Mouse (Mus musculus): ENCODE measurements around the gene Wfdc9. TPM values are rescaled to one million over a fixed set of nuclear protein-coding genes. Genes with fewer than 3 reads are reported as not detected.
"Not testable (repeated sequence)": the region's sequence is repeated elsewhere in the genome, so short reads cannot be mapped to it uniquely, and the experiment has no call there.

Gene Wfdc9
- polyA plus RNA-seq, 1 experiment: 0.48 TPM

DNA sequence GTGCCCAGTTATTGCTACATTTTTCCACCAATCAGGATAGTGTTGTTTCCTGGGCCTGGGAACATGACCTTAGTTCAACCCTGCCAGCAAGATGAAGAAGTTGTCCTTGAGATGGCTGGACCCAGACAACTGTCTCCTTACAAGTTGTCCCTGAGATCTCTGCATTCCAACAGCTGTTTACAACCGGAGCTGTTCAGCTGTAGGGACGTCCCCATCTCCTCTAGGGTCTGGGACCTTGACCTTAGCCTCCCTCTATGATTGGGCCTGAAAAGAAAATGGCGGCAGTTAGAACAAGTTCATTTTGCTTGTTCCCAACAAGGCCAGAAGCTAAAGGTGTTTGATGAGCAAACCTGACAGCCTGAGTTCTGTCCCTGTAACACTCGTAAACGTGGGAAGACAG lies 37.3 kb downstream of the Wfdc9 start:
- TF ChIP-seq POLR2A (IDR thresholded peaks at IDR 0.05; ENCODE audit: control insufficient read depth, low read depth, low read length) (no peak), CTCF (IDR thresholded peaks at IDR 0.05; ENCODE audit: control insufficient read depth, insufficient read depth, insufficient replicate concordance, low read depth, low read length) (no peak)
- H3K27me3 ChIP-seq (ENCODE audit: control insufficient read depth, insufficient read depth, low read length): no peaks in the 10 kb centered on the region

DNA sequence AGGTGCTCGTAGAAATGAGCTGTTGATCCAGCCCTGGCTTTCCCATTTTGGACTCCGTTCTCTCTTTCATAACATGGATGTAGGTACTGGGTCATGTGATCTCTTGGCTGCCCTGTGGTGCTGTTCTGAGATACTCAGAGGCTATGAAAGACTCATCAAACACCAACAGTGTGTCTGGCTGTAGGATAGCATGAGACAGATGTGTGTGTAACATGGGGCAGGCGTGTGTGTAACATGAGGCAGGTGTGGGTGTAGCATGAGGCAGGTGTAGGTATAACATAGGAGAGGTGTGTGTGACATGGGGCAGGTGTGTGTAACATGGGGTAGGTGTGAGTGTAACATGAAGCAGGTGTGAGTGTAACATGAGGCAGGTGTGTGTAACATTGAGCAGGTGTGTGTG lies 41.0 kb downstream of the Wfdc9 start:
- Histone ChIP-seq H3K27me3 (ENCODE audit: control insufficient read depth, insufficient read depth, low read length) (no peaks in the 10 kb centered on the region), H3K4me1 (ENCODE audit: control insufficient read depth, insufficient read depth, low read length) (no peaks in the 10 kb centered on the region), H3K27ac (ENCODE audit: control insufficient read depth, insufficient read depth, low read depth, low read length) (no peak overlapping the region), H3K36me3 (ENCODE audit: control insufficient read depth, insufficient read depth, low read length) (no peaks in the 10 kb centered on the region), H3K4me3 (ENCODE audit: control insufficient read depth, low read depth, low read length) (no peak overlapping the region)
- TF ChIP-seq CTCF (IDR thresholded peaks at IDR 0.05; ENCODE audit: control insufficient read depth, insufficient read depth, insufficient replicate concordance, low read depth, low read length) (no peak), POLR2A (IDR thresholded peaks at IDR 0.05; ENCODE audit: control insufficient read depth, low read depth, low read length) (no peak)

More for the DNA sequence above, 37.3 kb downstream of the Wfdc9 start:
- Histone ChIP-seq H3K36me3 (ENCODE audit: control insufficient read depth, insufficient read depth, low read length) (no peaks in the 10 kb centered on the region), H3K4me1 (ENCODE audit: control insufficient read depth, insufficient read depth, low read length) (no peaks in the 10 kb centered on the region), H3K27ac (ENCODE audit: control insufficient read depth, insufficient read depth, low read depth, low read length) (no peak overlapping the region), H3K4me3 (ENCODE audit: control insufficient read depth, low read depth, low read length) (no peak overlapping the region)

DNA sequence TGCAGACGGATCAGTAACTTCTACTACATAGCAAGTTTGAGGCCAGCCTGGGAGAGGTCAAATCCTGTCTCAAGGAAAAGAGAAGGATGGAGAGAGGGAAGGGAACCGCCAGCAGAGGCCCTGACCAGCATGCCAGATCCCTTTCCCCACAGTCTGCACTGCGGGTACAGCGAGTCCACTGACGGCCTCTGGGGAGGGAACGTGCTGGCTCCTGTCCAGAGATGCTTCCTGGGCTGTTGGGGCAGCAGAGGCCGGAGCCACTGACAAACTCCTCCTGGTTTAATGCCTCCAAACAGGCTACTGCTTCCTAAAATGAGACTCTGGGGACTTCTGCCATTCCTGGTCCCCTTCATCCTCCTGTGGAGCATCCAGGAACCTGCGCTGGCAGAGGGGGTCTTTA lies 42.9 kb downstream of the Wfdc9 start, which contains the start of the genes Wfdc6b and Wfdc8:
Gene Wfdc6b, plus strand, starts transcription at position 52 of the 400 bp plus-strand sequence.
Gene Wfdc8, minus strand, starts transcription at position 156 of the 400 bp plus-strand sequence.
- not testable (repeated sequence) for H3K4me1 ChIP-seq (ENCODE audit: control insufficient read depth, insufficient read depth, low read length); H3K27ac ChIP-seq (ENCODE audit: control insufficient read depth, insufficient read depth, low read depth, low read length); H3K36me3 ChIP-seq (ENCODE audit: control insufficient read depth, insufficient read depth, low read length); H3K4me3 ChIP-seq (ENCODE audit: control insufficient read depth, low read depth, low read length); H3K27me3 ChIP-seq (ENCODE audit: control insufficient read depth, insufficient read depth, low read length)

DNA sequence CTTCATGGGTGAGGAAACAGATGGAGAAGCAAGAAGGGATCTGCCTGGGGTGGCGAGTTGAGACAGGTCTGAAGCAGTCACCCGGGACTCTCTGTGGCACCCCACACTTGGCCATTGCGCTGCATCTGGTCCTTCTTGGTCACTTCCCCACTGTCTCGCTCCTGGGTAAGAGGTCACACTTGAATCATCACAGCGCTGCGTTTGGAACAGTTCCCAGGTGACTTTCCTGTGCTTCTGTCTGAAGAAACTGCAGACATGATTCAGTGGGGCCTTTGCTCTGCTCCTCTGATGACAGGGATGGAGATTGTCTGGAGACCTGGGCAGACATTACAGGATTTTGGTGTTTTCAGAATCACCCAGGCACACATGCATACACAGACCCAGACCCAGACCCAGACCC lies 47.6 kb downstream of the Wfdc9 start:
- TF ChIP-seq CTCF (IDR thresholded peaks at IDR 0.05; ENCODE audit: control insufficient read depth, insufficient read depth, insufficient replicate concordance, low read depth, low read length) (no peak), POLR2A (IDR thresholded peaks at IDR 0.05; ENCODE audit: control insufficient read depth, low read depth, low read length) (no peak)
- Histone ChIP-seq H3K36me3 (ENCODE audit: control insufficient read depth, insufficient read depth, low read length) (no peaks in the 10 kb centered on the region), H3K27ac (ENCODE audit: control insufficient read depth, insufficient read depth, low read depth, low read length) (no peak overlapping the region), H3K4me1 (ENCODE audit: control insufficient read depth, insufficient read depth, low read length) (no peaks in the 10 kb centered on the region), H3K27me3 (ENCODE audit: control insufficient read depth, insufficient read depth, low read length) (no peaks in the 10 kb centered on the region), H3K4me3 (ENCODE audit: control insufficient read depth, low read depth, low read length) (no peak overlapping the region)

DNA sequence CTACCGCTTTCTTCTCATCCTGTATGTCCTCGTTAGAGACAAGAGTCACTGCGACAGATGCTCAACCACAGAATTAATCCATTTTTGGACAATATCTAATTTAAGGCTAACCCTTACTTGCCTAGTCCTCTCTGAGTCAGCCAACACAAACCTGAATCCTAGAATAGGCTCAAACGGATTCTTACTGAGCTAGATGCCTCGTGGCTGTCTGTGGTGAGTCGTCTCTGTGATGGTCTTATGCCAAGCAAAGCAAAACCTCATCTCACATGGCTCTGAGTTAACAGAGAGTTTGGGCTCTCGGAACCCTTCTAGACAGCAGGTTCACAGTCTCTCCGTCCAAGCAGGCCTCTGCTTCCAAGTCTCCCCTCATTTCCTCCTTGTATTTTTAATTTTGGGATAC lies 52.0 kb downstream of the Wfdc9 start:
- no peaks in the 10 kb centered on the region for H3K27me3 ChIP-seq (ENCODE audit: control insufficient read depth, insufficient read depth, low read length)
- no peaks in the 10 kb centered on the region for H3K36me3 ChIP-seq (ENCODE audit: control insufficient read depth, insufficient read depth, low read length)
- TF ChIP-seq CTCF (IDR thresholded peaks at IDR 0.05; ENCODE audit: control insufficient read depth, insufficient read depth, insufficient replicate concordance, low read depth, low read length) (no peak), POLR2A (IDR thresholded peaks at IDR 0.05; ENCODE audit: control insufficient read depth, low read depth, low read length) (no peak)
- H3K27ac ChIP-seq (ENCODE audit: control insufficient read depth, insufficient read depth, low read depth, low read length): no peak overlapping the region
- no peak overlapping the region for H3K4me3 ChIP-seq (ENCODE audit: control insufficient read depth, low read depth, low read length)
- H3K4me1 ChIP-seq (ENCODE audit: control insufficient read depth, insufficient read depth, low read length): no peaks in the 10 kb centered on the region

DNA sequence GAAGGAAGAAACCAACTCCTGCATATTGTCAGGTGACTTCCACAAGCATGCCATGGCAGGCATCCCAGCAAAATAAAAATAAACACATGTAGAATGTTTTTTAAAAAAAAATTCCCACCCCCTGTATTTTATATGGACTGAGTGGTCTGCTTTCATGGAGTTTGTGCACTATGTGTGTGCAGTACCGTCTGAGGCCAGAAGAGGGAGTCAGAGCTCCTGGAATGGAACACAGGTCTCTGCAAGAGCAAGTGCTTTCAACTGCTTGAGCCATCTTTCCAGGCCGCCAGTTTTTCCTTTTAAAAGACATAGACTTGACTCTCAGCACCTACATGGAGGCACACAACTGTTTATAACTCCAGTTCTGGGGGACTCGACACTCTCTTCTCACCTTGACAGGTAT lies 52.9 kb downstream of the Wfdc9 start:
- Histone ChIP-seq H3K27me3 (ENCODE audit: control insufficient read depth, insufficient read depth, low read length) (no peaks in the 10 kb centered on the region), H3K4me1 (ENCODE audit: control insufficient read depth, insufficient read depth, low read length) (no peaks in the 10 kb centered on the region)
- TF ChIP-seq CTCF (IDR thresholded peaks at IDR 0.05; ENCODE audit: control insufficient read depth, insufficient read depth, insufficient replicate concordance, low read depth, low read length) (peak; percentile 69; the same call in 1 of the 2 replicates), POLR2A (IDR thresholded peaks at IDR 0.05; ENCODE audit: control insufficient read depth, low read depth, low read length) (no peak)

DNA sequence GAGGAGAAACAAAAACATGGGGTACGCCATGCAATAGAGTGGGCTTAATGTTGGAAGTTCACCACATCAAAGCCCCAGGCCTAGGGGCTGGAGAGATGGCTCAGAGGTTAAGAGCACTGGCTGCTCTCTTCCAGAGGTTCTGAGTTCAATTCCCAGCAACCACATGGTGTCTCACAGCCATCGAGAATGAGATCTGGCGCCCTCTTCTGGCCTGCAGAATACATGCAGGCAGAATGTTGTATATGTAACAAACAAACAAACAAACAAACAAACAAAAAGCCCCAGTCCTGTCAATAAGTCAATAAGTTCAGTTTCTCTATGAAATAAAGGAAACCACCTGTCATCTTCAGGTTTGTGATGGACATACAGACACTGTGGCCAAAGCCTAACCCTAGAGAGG lies 56.2 kb downstream of the Wfdc9 start:
- no peak for TF ChIP-seq POLR2A (IDR thresholded peaks at IDR 0.05; ENCODE audit: control insufficient read depth, low read depth, low read length)
- peak; percentile 28; the same call in 1 of the 2 replicates for TF ChIP-seq CTCF (IDR thresholded peaks at IDR 0.05; ENCODE audit: control insufficient read depth, insufficient read depth, insufficient replicate concordance, low read depth, low read length)
- Histone ChIP-seq H3K4me3 (ENCODE audit: control insufficient read depth, low read depth, low read length) (no peak overlapping the region), H3K27ac (ENCODE audit: control insufficient read depth, insufficient read depth, low read depth, low read length) (no peak overlapping the region), H3K4me1 (ENCODE audit: control insufficient read depth, insufficient read depth, low read length) (no peaks in the 10 kb centered on the region), H3K27me3 (ENCODE audit: control insufficient read depth, insufficient read depth, low read length) (no peaks in the 10 kb centered on the region), H3K36me3 (ENCODE audit: control insufficient read depth, insufficient read depth, low read length) (no peaks in the 10 kb centered on the region)

More for the DNA sequence above, 52.9 kb downstream of the Wfdc9 start:
- Histone ChIP-seq H3K27ac (ENCODE audit: control insufficient read depth, insufficient read depth, low read depth, low read length) (no peak overlapping the region), H3K36me3 (ENCODE audit: control insufficient read depth, insufficient read depth, low read length) (no peaks in the 10 kb centered on the region), H3K4me3 (ENCODE audit: control insufficient read depth, low read depth, low read length) (no peak overlapping the region)

Other genes with a start within 250 kb of the Wfdc9 start
- 12.2 and 16.6 TPM in 2 replicates for gene Sdc4, start 212.7 kb downstream of the Wfdc9 start, polyA plus RNA-seq (2012; rRNA removed)
- 26.1 and 26.4 TPM in 2 replicates for gene Sys1, start 199.6 kb downstream of the Wfdc9 start, polyA plus RNA-seq (2012; rRNA removed)
- gene Gm20458, start 195.6 kb downstream of the Wfdc9 start, polyA plus RNA-seq (2012; rRNA removed): 5.0 and 5.6 TPM in 2 replicates
- gene Trp53tg5, start 182.9 kb downstream of the Wfdc9 start, polyA plus RNA-seq (2012; rRNA removed): 97.8 and 104 TPM in 2 replicates
- 16.5 and 17.0 TPM in 2 replicates for gene Dbndd2, start 170.5 kb downstream of the Wfdc9 start, polyA plus RNA-seq (2012; rRNA removed)
- gene Pigt, start 159.1 kb downstream of the Wfdc9 start, polyA plus RNA-seq (2012; rRNA removed): 77.6 and 85.6 TPM in 2 replicates
- 0.51 and 0.72 TPM in 2 replicates for gene Wfdc2, start 94.2 kb downstream of the Wfdc9 start, polyA plus RNA-seq (2012; rRNA removed)
- gene Spint3, start 83.1 kb downstream of the Wfdc9 start, polyA plus RNA-seq (2012; rRNA removed): 37.5 TPM in 1 of 2 replicates, not detected in the other
- 23.9 and 25.0 TPM in 2 replicates for gene Wfdc6a, start 71.1 kb downstream of the Wfdc9 start, polyA plus RNA-seq (2012; rRNA removed)
- gene Eppin, start 63.0 kb downstream of the Wfdc9 start, polyA plus RNA-seq (2012; rRNA removed): 52.4 and 70.8 TPM in 2 replicates
- gene Wfdc6b, start 43.1 kb downstream of the Wfdc9 start, polyA plus RNA-seq (2012; rRNA removed): 2.4 and 17.5 TPM in 2 replicates
- gene Wfdc8, start 43.0 kb downstream of the Wfdc9 start, polyA plus RNA-seq (2012; rRNA removed): 3.8 and 15.4 TPM in 2 replicates
- 0.12 and 33.5 TPM in 2 replicates for gene Wfdc16, start 17.8 kb downstream of the Wfdc9 start, polyA plus RNA-seq (2012; rRNA removed)
- 163 and 447 TPM in 2 replicates for gene Wfdc10, start 537 bp downstream of the Wfdc9 start, polyA plus RNA-seq (2012; rRNA removed)
- 0.20 TPM in 1 of 2 replicates, not detected in the other for gene Wfdc11, start 17.5 kb upstream of the Wfdc9 start, polyA plus RNA-seq (2012; rRNA removed)
- gene Wfdc13, start 28.5 kb upstream of the Wfdc9 start, polyA plus RNA-seq (2012; rRNA removed): 0.32 and 36.5 TPM in 2 replicates
- not detected in 2 replicates for gene Spint4, start 41.9 kb upstream of the Wfdc9 start, polyA plus RNA-seq (2012; rRNA removed)
- gene Spint5, start 58.7 kb upstream of the Wfdc9 start, polyA plus RNA-seq (2012; rRNA removed): 0.69 and 0.93 TPM in 2 replicates
- 118 and 120 TPM in 2 replicates for gene Wfdc3, start 89.3 kb upstream of the Wfdc9 start, polyA plus RNA-seq (2012; rRNA removed)
- gene Dnttip1, start 89.4 kb upstream of the Wfdc9 start, polyA plus RNA-seq (2012; rRNA removed): 32.4 and 43.1 TPM in 2 replicates
- 57.7 and 60.0 TPM in 2 replicates for gene Ube2c, start 113.3 kb upstream of the Wfdc9 start, polyA plus RNA-seq (2012; rRNA removed)
- gene Tnnc2, start 123.4 kb upstream of the Wfdc9 start, polyA plus RNA-seq (2012; rRNA removed): 0.89 and 5.6 TPM in 2 replicates
- 9.7 and 11.9 TPM in 2 replicates for gene Snx21, start 129.2 kb upstream of the Wfdc9 start, polyA plus RNA-seq (2012; rRNA removed)
- 45.6 and 47.9 TPM in 2 replicates for gene Acot8, start 148.3 kb upstream of the Wfdc9 start, polyA plus RNA-seq (2012; rRNA removed)
- 18.0 and 19.5 TPM in 2 replicates for gene Zswim3, start 148.5 kb upstream of the Wfdc9 start, polyA plus RNA-seq (2012; rRNA removed)
- 25.3 and 26.0 TPM in 2 replicates for gene Zswim1, start 166.1 kb upstream of the Wfdc9 start, polyA plus RNA-seq (2012; rRNA removed)
- 154 and 173 TPM in 2 replicates for gene Spata25, start 172.0 kb upstream of the Wfdc9 start, polyA plus RNA-seq (2012; rRNA removed)
- 22.7 and 25.9 TPM in 2 replicates for gene Ctsa, start 176.3 kb upstream of the Wfdc9 start, polyA plus RNA-seq (2012; rRNA removed)
- gene Neurl2, start 176.9 kb upstream of the Wfdc9 start, polyA plus RNA-seq (2012; rRNA removed): 1.2 and 1.3 TPM in 2 replicates
- gene Pltp, start 201.1 kb upstream of the Wfdc9 start, polyA plus RNA-seq (2012; rRNA removed): 18.0 and 23.7 TPM in 2 replicates
- 17.0 and 19.3 TPM in 2 replicates for gene Pcif1, start 222.7 kb upstream of the Wfdc9 start, polyA plus RNA-seq (2012; rRNA removed)

All from testis, adult 2 months (tissue).